Mouse (Mus musculus): Measurements from ENCODE around the gene Rxfp4. TPM values are rescaled to one million over a fixed set of nuclear protein-coding genes. Genes with fewer than 3 reads are reported as not detected.

Gene Rxfp4
- polyA plus RNA-seq, 1 experiment from 2014 or later: not detected

Other genes starting within 250 kb of the Rxfp4 start
- 55.1 and 64.8 TPM in 2 replicates for gene Pmf1, start 242.8 kb downstream of the Rxfp4 start, polyA plus RNA-seq (2015; fragmentation: Nextera tagmentation; extraction: Ambion mirVana)
- 31.3 and 33.2 TPM in 2 replicates for gene Slc25a44, start 228.0 kb downstream of the Rxfp4 start, polyA plus RNA-seq (2015; fragmentation: Nextera tagmentation; extraction: Ambion mirVana)
- gene Sema4a, start 192.0 kb downstream of the Rxfp4 start, polyA plus RNA-seq (2015; fragmentation: Nextera tagmentation; extraction: Ambion mirVana): 16.3 and 17.7 TPM in 2 replicates
- 23.4 and 27.5 TPM in 2 replicates for gene Lmna, start 143.2 kb downstream of the Rxfp4 start, polyA plus RNA-seq (2015; fragmentation: Nextera tagmentation; extraction: Ambion mirVana)
- 50.6 and 55.6 TPM in 2 replicates for gene Mex3a, start 120.7 kb downstream of the Rxfp4 start, polyA plus RNA-seq (2015; fragmentation: Nextera tagmentation; extraction: Ambion mirVana)
- 0.15 and 0.28 TPM in 2 replicates for gene Rab25, start 104.8 kb downstream of the Rxfp4 start, polyA plus RNA-seq (2015; fragmentation: Nextera tagmentation; extraction: Ambion mirVana)
- gene Lamtor2, start 100.1 kb downstream of the Rxfp4 start, polyA plus RNA-seq (2015; fragmentation: Nextera tagmentation; extraction: Ambion mirVana): 169 and 187 TPM in 2 replicates
- 45.8 and 47.6 TPM in 2 replicates for gene Ubqln4, start 99.4 kb downstream of the Rxfp4 start, polyA plus RNA-seq (2015; fragmentation: Nextera tagmentation; extraction: Ambion mirVana)
- gene Ssr2, start 77.3 kb downstream of the Rxfp4 start, polyA plus RNA-seq (2015; fragmentation: Nextera tagmentation; extraction: Ambion mirVana): 133 and 134 TPM in 2 replicates
- 192 and 193 TPM in 2 replicates for gene Arhgef2, start 47.2 kb downstream of the Rxfp4 start, polyA plus RNA-seq (2015; fragmentation: Nextera tagmentation; extraction: Ambion mirVana)
- 102 and 104 TPM in 2 replicates for gene Khdc4, start 32.7 kb upstream of the Rxfp4 start, polyA plus RNA-seq (2015; fragmentation: Nextera tagmentation; extraction: Ambion mirVana)
- 51.6 and 53.1 TPM in 2 replicates for gene Rit1, start 63.7 kb upstream of the Rxfp4 start, polyA plus RNA-seq (2015; fragmentation: Nextera tagmentation; extraction: Ambion mirVana)
- 236 TPM in 2 replicates for gene Syt11, start 122.0 kb upstream of the Rxfp4 start, polyA plus RNA-seq (2015; fragmentation: Nextera tagmentation; extraction: Ambion mirVana)
- 13.3 and 13.9 TPM in 2 replicates for gene Gon4l, start 182.1 kb upstream of the Rxfp4 start, polyA plus RNA-seq (2015; fragmentation: Nextera tagmentation; extraction: Ambion mirVana)